Mouse (Mus musculus) heart, embryonic 14.5 days (tissue): ENCODE measurements around the gene Nacc2. TPM values are rescaled to one million over a fixed set of nuclear protein-coding genes. Genes with fewer than 3 reads are reported as not detected.
A peak's percentile ranks its signal among the peaks of the same experiment; 100 is the strongest.

Source experiments
- ATAC-seq: fragments of 200-750 bp; cut with Nextera tagmentation; 2 replicates; pipeline ENCODE4 v1.8.0; 2017; ENCODE audit warnings: low read depth, moderate TSS enrichment; ENCODE audit not compliant: insufficient number of reproducible peaks, insufficient read depth, low FRiP score
- H3K27ac ChIP-seq, 2 experiments: fragments of 200-500 bp in 1 of 2; fragments of 300-500 bp in 1 of 2; sonication (generic) in 1 of 2; replicated peaks in 1 of 2; 2 replicates each; pipeline ENCODE4 v1.5.1; 2012 to 2014; ENCODE audit warnings: low read depth in 2 of 2, low read length in 2 of 2, control low read depth in 1 of 2, mild to moderate bottlenecking in 1 of 2, mixed read lengths in 1 of 2; ENCODE audit not compliant: control insufficient read depth in 1 of 2, insufficient read depth in 1 of 2
- H3K27me3 ChIP-seq: fragments of 300-500 bp; sonication (generic); 2 replicates; pipeline ENCODE4 v1.6.1; 2014; ENCODE audit warnings: mild to moderate bottlenecking, low read length, control low read depth; ENCODE audit not compliant: control insufficient read depth, insufficient read depth
- H3K36me3 ChIP-seq: fragments of 300-500 bp; sonication (generic); 2 replicates; pipeline ENCODE4 v1.6.1; 2014; ENCODE audit warnings: mild to moderate bottlenecking, control low read depth, low read length, mixed read lengths; ENCODE audit not compliant: control insufficient read depth, insufficient read depth
- H3K4me1 ChIP-seq, 2 experiments: fragments of 200-500 bp in 1 of 2; fragments of 300-500 bp in 1 of 2; sonication (generic) in 1 of 2; 2 replicates each; pipeline ENCODE4 v1.6.1; 2012 to 2014; ENCODE audit warnings: low read length in 2 of 2, control low read depth in 1 of 2, mixed read lengths in 1 of 2; ENCODE audit not compliant: control insufficient read depth in 2 of 2, insufficient read depth in 2 of 2
- H3K4me2 ChIP-seq: fragments of 300-500 bp; sonication (generic); 2 replicates; pipeline ENCODE4 v1.6.1; 2014; ENCODE audit warnings: mild to moderate bottlenecking, low read length
- H3K4me3 ChIP-seq, 2 experiments: fragments of 200-500 bp in 1 of 2; fragments of 300-500 bp in 1 of 2; sonication (generic) in 1 of 2; 2 replicates each; pipeline ENCODE4 v1.5.1; 2012 to 2014; ENCODE audit warnings: low read length in 2 of 2, mild to moderate bottlenecking in 2 of 2, control low read depth in 1 of 2, low read depth in 1 of 2, moderate library complexity in 1 of 2; ENCODE audit not compliant: control insufficient read depth in 1 of 2, insufficient read depth in 1 of 2
- H3K9ac ChIP-seq: fragments of 300-500 bp; sonication (generic); 2 replicates; pipeline ENCODE4 v1.6.1; 2014; ENCODE audit warnings: mild to moderate bottlenecking, low read length
- H3K9me3 ChIP-seq: fragments of 300-500 bp; sonication (generic); 2 replicates; pipeline ENCODE4 v1.6.1; 2016; ENCODE audit warnings: low read length, control low read depth; ENCODE audit not compliant: control insufficient read depth
- WGBS: fragments of 180-500 bp; shearing (Covaris S2); extraction: QIAGEN DNeasy Blood & Tissue Kit; methylation state at CpG from one replicate; pipeline ENCODE4 v1.1.7; 2014; 5-methylcytosine and 5-hydroxymethylcytosine counted together
- polyA plus RNA-seq: library from polyadenylated mRNA; unstranded; fragments of >200 nt; fragmentation: Nextera tagmentation; extraction: Ambion mirVana; gene quantifications from 2 replicates; pipeline ENCODE4 v1.2.1, GENCODE M21; 2014

Gene Nacc2
- polyA plus RNA-seq, 1 experiment from 2014 or later = 6.9 TPM

- Histone ChIP-seq H3K4me2 (no peak overlapping the region), H3K4me1 (no peaks in the 10 kb centered on the region), H3K27ac (no peak overlapping the region), H3K9ac (no peak overlapping the region), H3K9me3 (no peaks in the 10 kb centered on the region), H3K4me3 (no peak overlapping the region), H3K36me3 (no peaks in the 10 kb centered on the region), H3K27me3 (no peaks in the 10 kb centered on the region)
- whole genome bisulfite sequencing = 48% methylated on average over 3 of the region's 3 CpGs
- no peak for ATAC-seq
Observed at GRCm38 (mm10) chr2:26155737-26156136, 32.7 kb upstream of the Nacc2 start.

GRCm38 (mm10) chr2:26154586-26154985 lies 31.6 kb upstream of the Nacc2 start:
- Histone ChIP-seq H3K4me2 (no peak overlapping the region), H3K9ac (no peak overlapping the region), H3K4me3 (no peak overlapping the region), H3K36me3 (no peaks in the 10 kb centered on the region), H3K4me1 (no peaks in the 10 kb centered on the region), H3K9me3 (no peaks in the 10 kb centered on the region), H3K27me3 (no peaks in the 10 kb centered on the region), H3K27ac (no peak overlapping the region)
- 53% methylated on average over 5 of the region's 5 CpGs for WGBS
- no peak for ATAC-seq

- no peak overlapping the region for H3K4me2 ChIP-seq
- 17% methylated on average over 4 of the region's 4 CpGs for WGBS
- H3K4me3 ChIP-seq = no peak overlapping the region
- ATAC-seq = peak; percentile 28; the same call in 1 of the 2 replicates
- no peaks in the 10 kb centered on the region for H3K36me3 ChIP-seq
- H3K27ac ChIP-seq = no peak overlapping the region
- H3K9ac ChIP-seq = no peak overlapping the region
- no peaks in the 10 kb centered on the region for H3K9me3 ChIP-seq
- H3K27me3 ChIP-seq = no peaks in the 10 kb centered on the region
- H3K4me1 ChIP-seq = no peaks in the 10 kb centered on the region
Observed at GRCm38 (mm10) chr2:26153909-26154340, 30.9 kb upstream of the Nacc2 start.

GRCm38 (mm10) chr2:26153295-26153694 lies 30.3 kb upstream of the Nacc2 start:
- Histone ChIP-seq H3K4me2 (no peak overlapping the region), H3K36me3 (no peaks in the 10 kb centered on the region), H3K27ac (no peak overlapping the region), H3K27me3 (no peaks in the 10 kb centered on the region), H3K9me3 (no peaks in the 10 kb centered on the region), H3K4me3 (no peak overlapping the region), H3K4me1 (no peaks in the 10 kb centered on the region), H3K9ac (no peak overlapping the region)
- ATAC-seq = no peak
- 32% methylated on average over 4 of the region's 4 CpGs for WGBS

GRCm38 (mm10) chr2:26147706-26148370 lies 24.8 kb upstream of the Nacc2 start:
- Histone ChIP-seq H3K9ac (no peak overlapping the region), H3K9me3 (no peaks in the 10 kb centered on the region), H3K36me3 (no peaks in the 10 kb centered on the region), H3K4me3 (no peak overlapping the region), H3K27me3 (no peaks in the 10 kb centered on the region), H3K27ac (no peak overlapping the region), H3K4me1 (peaks cover 4 to 5% of the 10 kb centered on the region in 2 experiments; a peak in 2 of 4 replicates), H3K4me2 (no peak overlapping the region)
- 56% methylated on average over 7 of the region's 7 CpGs for WGBS
- no peak for ATAC-seq

- no peak overlapping the region for H3K9ac ChIP-seq
- H3K36me3 ChIP-seq = no peaks in the 10 kb centered on the region
- peaks cover 4 to 5% of the 10 kb centered on the region in 2 experiments; a peak in 3 of 4 replicates for H3K4me1 ChIP-seq
- no peaks in the 10 kb centered on the region for H3K9me3 ChIP-seq
- H3K4me2 ChIP-seq = no peak overlapping the region
- no peak overlapping the region for H3K4me3 ChIP-seq
- no peaks in the 10 kb centered on the region for H3K27me3 ChIP-seq
- no peak; the same call in 1 of the 2 replicates for ATAC-seq
- no peak overlapping the region for H3K27ac ChIP-seq
- WGBS = 40% methylated on average over 7 of the region's 7 CpGs
Observed at GRCm38 (mm10) chr2:26146337-26147042, 23.5 kb upstream of the Nacc2 start.

- Histone ChIP-seq H3K36me3 (no peaks in the 10 kb centered on the region), H3K27me3 (no peaks in the 10 kb centered on the region), H3K9ac (no peak overlapping the region), H3K27ac (no peak overlapping the region), H3K9me3 (no peaks in the 10 kb centered on the region), H3K4me2 (no peak overlapping the region), H3K4me1 (peaks cover 7 to 12% of the 10 kb centered on the region in 2 experiments), H3K4me3 (no peak overlapping the region)
- WGBS = 82% methylated on average over 4 of the region's 4 CpGs
- ATAC-seq = no peak
Observed at GRCm38 (mm10) chr2:26145113-26145512, 22.1 kb upstream of the Nacc2 start.
